Mouse (Mus musculus): Measurements from ENCODE around the gene Lmcd1. TPM values are rescaled to one million over a fixed set of nuclear protein-coding genes. Genes with fewer than 3 reads are reported as not detected.

Gene Lmcd1
- polyA plus RNA-seq, 1 experiment from 2014 or later: 20.0 TPM

DNA sequence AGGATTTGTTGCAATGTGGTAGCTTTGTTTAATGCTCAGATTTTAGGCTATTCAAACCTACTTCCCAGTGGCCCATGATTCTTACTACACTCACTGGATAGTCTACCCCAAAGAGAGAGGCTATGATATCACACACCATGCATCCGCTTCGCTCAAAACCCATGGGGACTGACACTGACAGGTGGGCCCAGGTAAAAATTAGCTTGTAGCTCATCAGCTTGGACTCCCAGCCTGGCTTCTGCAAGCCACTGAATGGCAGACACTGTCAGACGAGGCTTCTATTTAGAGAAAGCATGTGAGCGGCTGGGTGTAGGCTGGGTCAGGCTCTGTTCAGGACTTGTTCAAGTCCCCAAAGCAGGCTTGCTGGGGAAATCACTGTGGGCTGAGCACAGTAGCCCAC, 76.9 kb downstream of the Lmcd1 start:
- no peak for ATAC-seq (ENCODE audit: low FRiP score, low TSS enrichment)
- WGBS: 92% methylated on average over 4 of the region's 4 CpGs
- no peaks in the 10 kb centered on the region for H3K27me3 ChIP-seq (ENCODE audit: control insufficient read depth, insufficient read depth, low read length)

DNA sequence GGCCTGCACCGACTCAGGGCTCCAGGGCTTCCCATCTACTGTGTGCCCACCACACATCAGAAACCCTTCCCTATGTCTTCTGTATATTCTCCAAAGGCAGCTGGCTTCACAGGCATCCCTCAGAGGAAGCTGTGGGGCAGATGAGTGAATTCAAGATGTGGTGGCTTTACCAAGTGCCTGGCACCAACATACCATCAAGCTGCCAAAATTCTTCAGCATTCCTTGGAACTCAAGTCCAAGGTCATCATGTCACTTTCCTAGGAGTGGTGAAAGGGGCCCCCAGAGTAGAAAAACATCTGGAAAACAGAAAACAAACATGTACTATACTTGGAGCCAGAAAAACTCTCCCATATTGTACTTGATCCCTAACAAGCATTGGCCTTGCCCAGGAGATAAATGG, 85.8 kb downstream of the Lmcd1 start:
- ATAC-seq (ENCODE audit: low FRiP score, low TSS enrichment): no peak
- Histone ChIP-seq H3K27ac (ENCODE audit: low read depth, low read length) (no peak overlapping the region), H3K9me3 (ENCODE audit: control insufficient read depth, low read length) (no peaks in the 10 kb centered on the region), H3K27me3 (ENCODE audit: control insufficient read depth, insufficient read depth, low read length) (no peaks in the 10 kb centered on the region), H3K4me3 (ENCODE audit: low read length) (no peak overlapping the region), H3K4me1 (ENCODE audit: control insufficient read depth, insufficient read depth, low read length) (no peaks in the 10 kb centered on the region), H3K36me3 (ENCODE audit: control insufficient read depth, insufficient read depth, low read length) (no peaks in the 10 kb centered on the region), H3K9ac (ENCODE audit: low read depth, low read length) (no peak overlapping the region), H3K4me2 (replicated peaks; ENCODE audit: low read depth, low read length) (no peak overlapping the region)
- 83% methylated on average over 1 of the region's 1 CpGs for WGBS

More for the DNA sequence above, 76.9 kb downstream of the Lmcd1 start:
- H3K4me1 ChIP-seq (ENCODE audit: control insufficient read depth, insufficient read depth, low read length): no peaks in the 10 kb centered on the region
- H3K9ac ChIP-seq (ENCODE audit: low read depth, low read length): no peak overlapping the region
- no peaks in the 10 kb centered on the region for H3K9me3 ChIP-seq (ENCODE audit: control insufficient read depth, low read length)
- no peak overlapping the region for H3K4me3 ChIP-seq (ENCODE audit: low read length)
- no peak overlapping the region for H3K27ac ChIP-seq (ENCODE audit: low read depth, low read length)
- H3K4me2 ChIP-seq (replicated peaks; ENCODE audit: low read depth, low read length): no peak overlapping the region
- H3K36me3 ChIP-seq (ENCODE audit: control insufficient read depth, insufficient read depth, low read length): no peaks in the 10 kb centered on the region

DNA sequence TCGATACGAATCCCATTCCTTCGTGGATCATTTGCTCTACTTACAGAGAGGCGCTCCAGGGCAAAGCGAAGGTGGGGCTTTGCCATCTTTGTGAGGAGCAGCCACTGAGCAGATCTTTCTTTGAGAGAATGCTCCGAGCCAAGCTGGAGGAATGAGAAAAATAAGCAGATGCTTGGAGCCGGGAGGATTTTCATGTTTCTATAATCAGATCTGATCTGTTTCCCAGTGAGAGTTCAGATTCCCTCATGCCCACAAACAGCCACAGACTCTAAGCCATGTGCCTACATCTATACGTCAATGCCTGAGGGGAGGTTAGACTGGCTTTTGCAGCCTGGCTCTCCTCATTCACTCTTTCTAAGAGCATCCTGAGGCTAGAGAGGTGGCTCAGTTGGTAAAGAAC, 87.1 kb downstream of the Lmcd1 start:
- WGBS: 86% methylated on average over 8 of the region's 8 CpGs
- Histone ChIP-seq H3K9me3 (ENCODE audit: control insufficient read depth, low read length) (no peaks in the 10 kb centered on the region), H3K27ac (ENCODE audit: low read depth, low read length) (no peak overlapping the region), H3K4me1 (ENCODE audit: control insufficient read depth, insufficient read depth, low read length) (no peaks in the 10 kb centered on the region), H3K27me3 (ENCODE audit: control insufficient read depth, insufficient read depth, low read length) (no peaks in the 10 kb centered on the region), H3K9ac (ENCODE audit: low read depth, low read length) (no peak overlapping the region), H3K4me3 (ENCODE audit: low read length) (no peak overlapping the region), H3K4me2 (replicated peaks; ENCODE audit: low read depth, low read length) (no peak overlapping the region), H3K36me3 (ENCODE audit: control insufficient read depth, insufficient read depth, low read length) (no peaks in the 10 kb centered on the region)
- ATAC-seq (ENCODE audit: low FRiP score, low TSS enrichment): no peak

DNA sequence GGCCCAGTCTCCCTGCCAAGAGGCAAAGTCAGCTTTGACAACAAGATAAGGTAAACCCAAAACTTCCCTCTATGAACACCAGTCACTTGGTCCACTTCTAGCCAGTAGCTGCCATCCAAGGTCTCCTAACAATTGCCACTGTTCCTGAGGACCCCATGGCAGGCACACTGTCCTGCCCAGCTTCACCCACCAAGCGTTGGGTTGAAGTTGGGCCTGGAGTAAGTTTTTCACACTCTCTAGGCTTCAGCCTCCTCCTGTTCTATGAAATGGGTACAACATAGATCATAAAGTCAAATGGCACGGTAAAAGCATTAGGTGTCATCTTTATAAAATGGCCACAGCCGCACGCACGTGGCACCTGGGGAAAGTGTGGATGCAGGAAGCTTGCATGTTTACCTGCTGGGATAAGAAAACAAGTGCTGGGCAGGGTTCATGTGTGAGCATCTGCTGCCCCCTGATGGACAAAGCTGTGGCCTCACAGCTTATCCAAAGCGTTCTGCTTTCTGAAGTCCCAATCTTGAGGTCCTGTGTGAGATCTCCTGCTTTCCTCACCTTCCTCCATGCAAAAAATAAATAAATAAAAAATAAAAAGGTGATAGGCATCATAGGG, 88.9 kb downstream of the Lmcd1 start:
- Histone ChIP-seq H3K4me3 (ENCODE audit: low read length) (no peak overlapping the region), H3K4me2 (replicated peaks; ENCODE audit: low read depth, low read length) (no peak overlapping the region), H3K36me3 (ENCODE audit: control insufficient read depth, insufficient read depth, low read length) (no peaks in the 10 kb centered on the region), H3K4me1 (ENCODE audit: control insufficient read depth, insufficient read depth, low read length) (no peaks in the 10 kb centered on the region), H3K9me3 (ENCODE audit: control insufficient read depth, low read length) (no peaks in the 10 kb centered on the region), H3K27ac (ENCODE audit: low read depth, low read length) (no peak overlapping the region), H3K27me3 (ENCODE audit: control insufficient read depth, insufficient read depth, low read length) (no peaks in the 10 kb centered on the region), H3K9ac (ENCODE audit: low read depth, low read length) (no peak overlapping the region)
- peak; percentile 69; the same call in 1 of the 2 replicates for ATAC-seq (ENCODE audit: low FRiP score, low TSS enrichment)
- 37% methylated on average over 6 of the region's 6 CpGs for WGBS

DNA sequence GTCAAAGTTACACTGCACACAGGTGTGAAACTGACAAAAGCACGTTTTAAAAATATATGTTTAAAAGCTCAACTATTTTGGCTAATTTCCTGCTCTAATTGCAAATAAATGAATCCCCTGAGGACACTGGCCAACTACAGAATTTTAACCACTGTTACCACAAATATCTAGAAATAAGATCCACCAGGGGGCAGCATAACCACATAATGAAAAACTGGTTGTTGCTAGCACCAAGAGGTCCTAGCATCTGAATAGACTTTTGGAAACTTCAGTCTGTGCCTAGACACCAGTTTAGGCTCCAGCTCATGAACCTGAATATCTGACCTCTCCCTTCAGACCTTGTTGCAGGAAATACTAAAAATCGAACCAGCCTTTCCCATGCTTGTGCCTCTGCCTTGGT, 91.0 kb downstream of the Lmcd1 start:
- H3K27me3 ChIP-seq (ENCODE audit: control insufficient read depth, insufficient read depth, low read length): no peaks in the 10 kb centered on the region
- H3K9ac ChIP-seq (ENCODE audit: low read depth, low read length): no peak overlapping the region
- no peak overlapping the region for H3K4me2 ChIP-seq (replicated peaks; ENCODE audit: low read depth, low read length)
- H3K9me3 ChIP-seq (ENCODE audit: control insufficient read depth, low read length): no peaks in the 10 kb centered on the region
- H3K36me3 ChIP-seq (ENCODE audit: control insufficient read depth, insufficient read depth, low read length): no peaks in the 10 kb centered on the region
- H3K4me1 ChIP-seq (ENCODE audit: control insufficient read depth, insufficient read depth, low read length): no peaks in the 10 kb centered on the region
- 39% methylated on average over 2 of the region's 2 CpGs for WGBS
- H3K27ac ChIP-seq (ENCODE audit: low read depth, low read length): no peak overlapping the region
- no peak overlapping the region for H3K4me3 ChIP-seq (ENCODE audit: low read length)
- ATAC-seq (ENCODE audit: low FRiP score, low TSS enrichment): no peak

DNA sequence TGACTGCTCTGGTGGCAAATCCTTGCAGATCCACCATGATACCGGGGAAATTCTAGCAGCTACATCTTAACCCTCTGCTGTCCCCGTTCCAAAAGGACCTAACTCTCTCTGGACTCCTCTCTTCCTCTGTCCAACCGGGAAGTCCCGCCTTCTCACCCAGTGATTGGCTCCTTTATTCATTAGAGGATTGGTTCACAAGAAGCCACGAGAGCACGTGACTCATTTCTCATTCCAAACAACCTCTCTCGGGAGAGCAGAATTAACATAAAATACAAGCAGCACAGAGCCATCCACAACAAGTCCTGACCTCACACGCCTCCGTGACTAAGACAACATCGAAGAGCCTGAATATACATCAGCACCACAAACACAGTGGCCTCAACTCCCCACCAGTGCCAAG, 91.7 kb downstream of the Lmcd1 start:
- 79% methylated on average over 10 of the region's 10 CpGs for WGBS
- H3K4me1 ChIP-seq (ENCODE audit: control insufficient read depth, insufficient read depth, low read length): no peaks in the 10 kb centered on the region
- no peak overlapping the region for H3K27ac ChIP-seq (ENCODE audit: low read depth, low read length)
- no peaks in the 10 kb centered on the region for H3K9me3 ChIP-seq (ENCODE audit: control insufficient read depth, low read length)
- ATAC-seq (ENCODE audit: low FRiP score, low TSS enrichment): no peak
- no peak overlapping the region for H3K4me2 ChIP-seq (replicated peaks; ENCODE audit: low read depth, low read length)
- H3K9ac ChIP-seq (ENCODE audit: low read depth, low read length): no peak overlapping the region
- no peak overlapping the region for H3K4me3 ChIP-seq (ENCODE audit: low read length)
- H3K36me3 ChIP-seq (ENCODE audit: control insufficient read depth, insufficient read depth, low read length): no peaks in the 10 kb centered on the region
- H3K27me3 ChIP-seq (ENCODE audit: control insufficient read depth, insufficient read depth, low read length): no peaks in the 10 kb centered on the region

DNA sequence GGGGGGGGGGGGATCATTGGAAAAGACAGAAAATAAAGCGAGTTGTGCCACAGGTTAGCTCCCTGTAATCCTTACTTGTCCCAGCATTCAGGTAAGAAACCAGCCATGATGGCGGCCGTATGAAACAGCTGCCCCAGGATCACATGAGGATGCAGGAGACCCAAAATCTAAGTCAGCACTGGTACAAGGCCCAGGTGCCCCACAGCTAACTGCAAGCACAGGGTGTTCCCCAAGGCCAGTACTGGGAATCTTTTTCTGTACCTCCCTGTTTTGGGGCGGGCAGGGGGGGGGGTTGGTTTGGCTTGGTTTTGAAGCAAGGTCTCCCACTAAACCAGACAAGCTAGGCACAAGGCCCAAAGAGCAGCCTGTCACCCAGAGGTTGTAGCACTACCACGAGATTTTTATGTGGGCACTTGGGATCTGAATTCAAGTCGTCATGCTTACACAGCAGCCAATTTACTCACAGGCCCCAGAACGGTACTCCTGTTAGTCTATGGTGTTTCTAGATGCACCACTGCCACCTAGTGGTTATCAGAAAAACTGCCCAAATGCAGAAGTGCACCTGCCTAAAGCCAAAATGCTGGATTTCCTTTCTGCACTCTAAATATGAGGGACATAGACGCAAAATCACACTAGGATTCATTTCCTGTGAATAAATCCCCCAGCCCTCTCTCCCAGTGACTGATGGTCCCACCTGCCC, 100.5 kb downstream of the Lmcd1 start:
- Histone ChIP-seq H3K4me2 (replicated peaks; ENCODE audit: low read depth, low read length) (no peak overlapping the region), H3K27ac (ENCODE audit: low read depth, low read length) (no peak overlapping the region), H3K4me3 (ENCODE audit: low read length) (no peak overlapping the region), H3K9ac (ENCODE audit: low read depth, low read length) (no peak overlapping the region), H3K4me1 (ENCODE audit: control insufficient read depth, insufficient read depth, low read length) (no peaks in the 10 kb centered on the region), H3K27me3 (ENCODE audit: control insufficient read depth, insufficient read depth, low read length) (no peaks in the 10 kb centered on the region), H3K36me3 (ENCODE audit: control insufficient read depth, insufficient read depth, low read length) (no peaks in the 10 kb centered on the region), H3K9me3 (ENCODE audit: control insufficient read depth, low read length) (no peaks in the 10 kb centered on the region)
- peak; percentile 67 for ATAC-seq (ENCODE audit: low FRiP score, low TSS enrichment)
- WGBS: 42% methylated on average over 8 of the region's 8 CpGs

DNA sequence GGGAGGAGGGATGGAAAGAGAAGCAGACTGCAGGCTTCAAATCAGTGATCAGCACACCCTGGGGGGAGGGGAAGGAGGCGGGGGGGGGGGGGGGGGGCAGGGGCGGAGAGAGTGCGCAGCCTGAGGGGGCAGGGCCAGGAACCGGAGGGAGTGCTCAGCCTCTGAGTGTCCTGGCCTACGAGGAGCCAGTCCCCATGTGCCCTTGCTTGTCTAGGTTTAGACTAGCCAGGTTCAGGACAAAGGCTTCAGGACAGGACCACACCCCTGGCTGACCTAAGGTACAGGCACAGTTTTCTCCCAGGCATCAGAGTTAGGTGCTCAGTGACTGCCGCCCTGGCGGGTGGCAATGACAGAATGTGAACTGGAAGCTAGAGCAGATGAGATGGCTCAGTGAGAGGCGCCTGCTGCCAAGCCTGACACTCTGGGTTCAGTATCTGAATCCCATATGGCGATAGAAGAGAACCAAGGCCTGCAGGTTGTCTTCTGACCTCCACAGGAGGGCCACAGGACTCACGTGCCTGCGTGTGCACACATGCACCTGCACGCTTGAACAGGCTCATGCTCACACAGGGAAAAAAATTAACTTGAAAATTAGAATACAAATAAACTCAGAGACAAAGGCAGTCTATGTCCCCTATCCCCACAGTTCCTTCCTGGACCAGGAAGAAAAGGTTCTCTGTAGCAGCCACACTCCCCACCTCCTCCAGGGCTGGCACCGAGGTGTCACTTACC, 102.3 kb downstream of the Lmcd1 start:
- H3K4me2 ChIP-seq (replicated peaks; ENCODE audit: low read depth, low read length): no peak overlapping the region
- H3K4me1 ChIP-seq (ENCODE audit: control insufficient read depth, insufficient read depth, low read length): no peaks in the 10 kb centered on the region
- H3K9me3 ChIP-seq (ENCODE audit: control insufficient read depth, low read length): no peaks in the 10 kb centered on the region
- peak; percentile 33; the same call in 1 of the 2 replicates for ATAC-seq (ENCODE audit: low FRiP score, low TSS enrichment)
- H3K9ac ChIP-seq (ENCODE audit: low read depth, low read length): no peak overlapping the region
- H3K27ac ChIP-seq (ENCODE audit: low read depth, low read length): no peak overlapping the region
- H3K27me3 ChIP-seq (ENCODE audit: control insufficient read depth, insufficient read depth, low read length): no peaks in the 10 kb centered on the region
- H3K36me3 ChIP-seq (ENCODE audit: control insufficient read depth, insufficient read depth, low read length): no peaks in the 10 kb centered on the region
- no peak overlapping the region for H3K4me3 ChIP-seq (ENCODE audit: low read length)
- WGBS: 57% methylated on average over 11 of the region's 13 CpGs

DNA sequence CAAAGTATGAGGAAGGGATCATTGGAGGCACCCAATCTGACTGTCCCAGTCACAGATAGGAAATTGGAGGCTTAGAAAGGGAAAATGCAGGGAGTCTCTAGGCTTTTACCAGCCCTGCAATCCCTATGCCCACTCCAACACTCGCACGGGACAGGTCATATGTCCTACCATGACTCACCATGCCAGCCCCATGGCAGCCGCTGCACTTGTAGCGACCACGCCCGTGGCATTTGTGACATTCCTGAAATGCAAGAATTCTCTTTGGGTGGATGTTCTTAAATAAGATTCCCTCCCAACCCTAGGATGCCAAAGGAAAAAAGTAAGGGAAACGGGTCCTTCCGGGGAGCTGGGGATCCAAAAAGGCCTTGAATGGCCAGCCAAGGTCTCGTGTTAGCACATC, 105.5 kb downstream of the Lmcd1 start:
- Histone ChIP-seq H3K36me3 (ENCODE audit: control insufficient read depth, insufficient read depth, low read length) (no peaks in the 10 kb centered on the region), H3K4me2 (replicated peaks; ENCODE audit: low read depth, low read length) (no peak overlapping the region), H3K9ac (ENCODE audit: low read depth, low read length) (no peak overlapping the region), H3K4me1 (ENCODE audit: control insufficient read depth, insufficient read depth, low read length) (no peaks in the 10 kb centered on the region), H3K27me3 (ENCODE audit: control insufficient read depth, insufficient read depth, low read length) (no peaks in the 10 kb centered on the region), H3K4me3 (ENCODE audit: low read length) (no peak overlapping the region), H3K9me3 (ENCODE audit: control insufficient read depth, low read length) (no peaks in the 10 kb centered on the region), H3K27ac (ENCODE audit: low read depth, low read length) (no peak overlapping the region)
- WGBS: 85% methylated on average over 9 of the region's 9 CpGs
- no peak for ATAC-seq (ENCODE audit: low FRiP score, low TSS enrichment)

Measured in kidney, embryonic 14.5 days (tissue).